Mouse (Mus musculus) urinary bladder, postnatal 4 days (tissue): ENCODE data around the gene Gm20388.

ENCODE experiments used
- DNase-seq, 2 experiments: peaks; one replicate each; pipeline ENCODE4 v3.0.0; 2021 to 2022; ENCODE audit warnings: low spot score in 2 of 2

The Gm20388 gene

DNA sequence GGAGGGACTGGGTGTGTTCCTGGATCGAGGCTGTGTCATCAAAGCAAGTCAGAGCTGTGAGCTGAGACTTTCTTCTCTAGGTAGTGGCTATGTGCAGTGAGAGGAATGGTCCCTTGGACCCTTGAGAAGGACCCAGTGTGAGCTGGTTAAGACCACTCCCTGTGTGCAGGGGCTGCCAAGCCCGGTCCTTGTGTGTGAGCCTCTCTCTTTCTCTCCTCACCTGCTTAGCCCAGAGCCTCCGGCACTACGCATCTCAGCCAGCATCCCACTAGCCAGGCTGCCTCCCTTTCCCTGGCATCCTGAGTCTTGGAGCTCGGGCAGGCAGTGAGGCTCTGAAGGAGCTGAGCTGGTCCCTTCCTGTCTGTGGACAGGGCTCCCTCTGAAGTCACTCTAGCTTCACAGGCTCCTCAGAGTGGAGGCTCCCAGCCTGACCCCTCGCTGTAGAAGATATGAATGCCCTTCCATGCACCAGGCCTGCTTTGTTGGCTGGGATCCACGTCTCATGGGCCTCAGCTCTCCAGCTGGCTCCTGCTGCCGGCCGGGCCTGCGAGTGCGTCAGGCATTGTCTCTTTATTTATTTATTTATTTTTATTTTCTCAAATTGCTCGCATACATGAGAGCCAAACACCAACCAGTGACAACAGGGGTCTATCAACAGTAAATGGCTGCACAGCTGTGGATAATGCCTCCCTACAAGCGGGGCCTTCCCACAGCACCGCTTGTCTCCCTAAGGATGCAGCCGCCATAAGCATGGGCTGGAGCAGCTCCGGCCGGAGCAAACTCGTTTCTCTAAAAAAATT lies 2882.9 kb downstream of the Gm20388 start:
- DNase-seq: peak in 1 of 2 experiments; percentile 53

DNA sequence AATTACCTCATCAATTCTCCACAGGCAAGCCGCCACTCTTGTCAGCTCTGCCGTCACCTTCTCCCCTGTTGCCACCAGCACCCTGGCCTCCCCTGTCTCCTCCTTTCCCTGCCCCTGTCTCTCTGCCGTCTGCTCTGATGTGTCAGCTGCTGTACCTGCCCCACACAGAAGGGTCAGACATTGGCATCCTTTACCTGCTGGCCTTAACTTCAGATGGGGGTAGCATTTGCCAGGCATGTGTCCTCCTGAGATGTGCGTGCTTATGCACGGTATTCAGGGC lies 2883.5 kb downstream of the Gm20388 start:
- DNase-seq: no peak

DNA sequence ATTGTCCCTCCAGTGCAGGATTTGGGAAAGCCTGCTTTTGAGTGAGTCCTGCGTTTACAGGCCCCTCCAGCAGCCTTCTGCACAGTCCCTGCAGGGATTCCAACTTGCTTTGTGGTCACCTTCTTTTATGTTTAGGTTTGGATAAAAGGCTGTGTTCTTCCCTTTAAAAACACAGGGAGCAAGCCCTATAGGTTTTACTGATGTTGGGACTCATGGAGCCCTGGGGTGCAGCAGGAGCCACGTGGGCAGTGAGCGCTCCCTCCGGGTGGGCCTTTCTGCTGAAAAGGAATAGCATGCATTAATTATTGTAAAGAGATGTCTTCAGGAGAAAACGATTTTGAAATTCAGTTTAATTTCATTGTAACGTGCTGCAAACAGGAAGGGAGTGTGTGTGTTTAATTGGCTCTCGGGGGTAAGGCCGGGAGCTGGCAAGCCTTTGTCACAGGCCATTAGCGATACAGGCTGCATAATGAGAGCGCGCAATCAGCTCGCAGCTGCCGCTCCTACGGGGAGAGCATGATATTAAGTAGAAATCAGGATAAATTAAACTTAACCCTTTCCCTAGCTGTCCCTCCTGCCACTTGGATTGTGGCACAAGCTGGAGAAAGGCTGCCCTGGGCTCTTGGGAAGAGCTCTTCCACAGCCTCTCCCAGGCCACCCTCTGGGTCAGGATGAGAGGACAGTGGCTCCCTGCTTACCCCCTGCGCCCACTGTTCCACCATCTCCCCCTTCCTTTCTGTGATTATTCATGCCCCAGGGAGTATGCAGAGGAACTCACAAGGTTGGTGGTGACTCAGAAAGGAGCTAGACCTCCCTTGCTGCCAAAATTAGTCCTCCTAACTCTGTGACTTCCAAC lies 2893.5 kb downstream of the Gm20388 start:
- DNase-seq: no peak

DNA sequence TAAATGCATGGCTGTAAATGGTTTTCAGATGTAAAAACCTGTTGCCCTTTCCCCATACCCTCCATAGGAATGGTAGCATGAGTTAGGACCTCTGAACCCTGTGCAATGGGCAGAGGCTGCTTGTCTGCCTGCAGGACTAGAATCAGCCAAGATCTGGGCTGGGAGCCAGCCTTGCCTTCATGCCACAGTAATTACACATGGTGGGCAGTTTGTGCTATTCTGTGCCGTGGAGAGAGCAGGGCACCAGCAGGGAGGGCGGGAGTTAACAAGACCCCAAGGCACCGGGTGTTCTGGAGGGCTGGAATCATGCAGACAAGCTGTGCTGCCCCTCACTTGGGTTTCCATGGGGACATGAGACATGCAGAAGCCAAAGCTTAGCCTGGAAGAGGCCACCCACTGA lies 2894.7 kb downstream of the Gm20388 start:
- no peak for DNase-seq

DNA sequence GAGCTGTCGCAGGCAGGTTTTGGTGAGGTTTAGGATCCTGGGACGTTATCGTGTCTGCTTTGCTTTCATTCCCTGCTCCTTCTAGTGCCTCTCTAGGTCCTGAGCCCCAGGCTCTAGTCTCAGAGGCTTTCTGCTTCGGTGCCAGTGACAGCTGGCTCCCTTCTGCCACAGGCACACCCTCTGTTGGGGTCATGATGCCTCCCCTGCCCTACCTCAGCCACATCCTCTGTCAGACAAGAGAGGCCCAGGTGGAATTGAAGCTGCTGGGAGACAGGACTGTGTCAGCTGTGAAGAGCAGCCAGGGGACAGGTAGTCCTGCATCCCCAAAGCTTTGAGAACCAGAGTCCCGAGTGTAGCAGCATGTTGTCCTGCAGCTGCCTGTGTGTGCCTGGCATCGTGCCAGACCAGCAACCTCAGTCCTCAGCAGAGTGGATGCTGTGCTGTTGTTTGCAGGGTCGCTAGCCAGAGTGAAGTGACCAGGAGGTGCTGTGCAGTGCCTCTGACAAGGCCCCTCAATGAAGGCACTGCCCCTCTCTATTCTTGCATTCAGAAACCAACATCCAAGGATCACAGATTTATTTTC lies 2896.4 kb downstream of the Gm20388 start:
- no peak for DNase-seq

DNA sequence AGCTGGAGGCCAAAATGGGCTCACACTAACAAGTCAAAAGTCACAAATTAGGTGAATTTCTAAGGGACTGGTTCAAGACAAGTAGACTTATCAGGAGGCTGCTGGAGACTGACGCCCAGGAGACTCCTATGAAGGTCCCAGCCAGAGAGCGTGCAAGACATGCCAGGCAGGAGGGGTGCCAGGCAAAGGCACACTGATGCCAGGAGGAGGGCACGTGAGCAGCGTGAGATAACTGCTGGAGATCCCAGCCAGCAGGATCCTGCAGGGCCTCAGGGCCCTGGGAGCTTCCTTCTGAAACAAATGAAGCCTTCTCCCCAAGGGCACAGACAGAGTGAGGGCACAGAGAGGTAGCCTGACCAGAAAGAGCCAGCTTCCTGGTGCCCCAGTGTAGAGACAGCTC lies 2897.3 kb downstream of the Gm20388 start:
- DNase-seq: no peak

DNA sequence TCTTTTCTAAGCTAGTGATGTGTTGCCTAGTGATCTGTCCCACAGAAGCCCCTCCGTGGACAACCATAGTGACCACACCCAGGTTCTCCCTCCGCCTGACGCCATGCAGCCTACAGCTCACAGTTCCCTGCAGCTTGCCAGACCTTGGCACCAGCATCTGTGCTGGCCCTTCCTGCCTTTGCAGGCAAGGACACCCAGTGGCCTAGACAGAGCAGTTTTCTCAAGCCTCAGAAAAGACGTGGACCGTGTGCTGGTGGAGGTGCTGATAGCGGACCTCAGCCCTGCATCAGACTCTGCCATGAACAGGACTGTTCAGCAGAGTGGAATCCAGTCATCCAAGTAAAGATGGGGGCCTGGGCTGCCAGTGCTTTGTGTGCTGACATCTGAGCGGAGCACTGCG lies 2899.7 kb downstream of the Gm20388 start:
- DNase-seq: no peak

DNA sequence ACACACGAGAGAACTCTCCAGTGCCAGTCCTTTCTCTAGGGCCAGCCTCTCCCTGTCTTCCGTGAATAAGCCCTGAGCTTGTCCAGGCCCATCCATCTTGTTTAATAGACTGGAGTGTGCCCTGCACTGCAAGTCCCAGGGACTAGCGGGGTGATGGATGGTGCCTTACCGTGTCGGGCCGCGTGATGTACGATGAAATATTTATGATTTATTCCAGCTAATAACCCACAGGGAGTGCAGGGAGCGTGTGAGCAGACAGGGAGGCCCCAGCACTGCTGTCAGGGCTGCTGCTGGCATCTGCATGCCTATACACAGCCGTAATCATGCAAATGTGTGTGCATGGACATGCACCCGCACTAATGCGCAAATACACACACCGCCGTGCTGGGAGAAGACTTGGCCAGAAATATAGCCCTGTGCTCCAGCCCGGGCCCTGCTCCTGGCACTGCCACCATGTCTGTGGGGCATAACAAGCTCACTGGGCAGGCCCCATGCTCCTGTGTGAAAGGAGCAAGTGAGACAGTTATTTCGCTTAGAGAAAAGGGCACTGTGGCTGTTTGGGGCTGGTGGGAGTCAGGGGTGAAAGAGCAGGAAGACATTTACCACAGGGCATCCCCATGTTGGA lies 2901.3 kb downstream of the Gm20388 start:
- DNase-seq: no peak

DNA sequence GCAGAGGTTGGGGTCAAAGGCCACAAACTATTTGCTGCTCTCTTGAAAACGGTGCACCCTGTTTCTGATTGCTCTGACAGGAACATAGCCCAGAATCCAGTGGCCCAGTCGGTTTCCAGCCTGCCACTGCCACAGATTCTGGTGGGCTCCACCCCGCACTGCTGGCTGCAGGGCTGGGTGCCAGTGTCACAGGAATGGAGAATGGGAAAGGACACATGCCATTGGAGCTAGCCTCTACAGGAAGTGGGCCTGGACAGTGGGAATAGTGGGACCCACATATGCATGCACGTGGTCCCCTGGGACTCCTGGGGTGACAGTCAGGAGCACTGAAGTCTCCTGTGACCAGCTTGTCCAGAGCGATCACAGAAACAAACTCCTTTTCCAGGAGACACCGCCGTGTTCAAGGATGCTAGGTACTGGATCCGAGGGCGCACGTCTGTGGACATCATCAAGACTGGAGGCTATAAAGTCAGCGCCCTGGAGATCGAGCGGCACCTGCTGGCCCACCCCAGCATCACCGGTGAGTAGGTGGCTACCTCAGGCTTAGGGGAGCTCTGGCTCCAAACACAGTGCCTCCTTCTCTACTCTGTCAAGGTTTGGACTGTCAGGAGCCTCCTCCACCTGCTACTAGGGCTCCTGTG lies 2902.1 kb downstream of the Gm20388 start:
- no peak for DNase-seq

DNA sequence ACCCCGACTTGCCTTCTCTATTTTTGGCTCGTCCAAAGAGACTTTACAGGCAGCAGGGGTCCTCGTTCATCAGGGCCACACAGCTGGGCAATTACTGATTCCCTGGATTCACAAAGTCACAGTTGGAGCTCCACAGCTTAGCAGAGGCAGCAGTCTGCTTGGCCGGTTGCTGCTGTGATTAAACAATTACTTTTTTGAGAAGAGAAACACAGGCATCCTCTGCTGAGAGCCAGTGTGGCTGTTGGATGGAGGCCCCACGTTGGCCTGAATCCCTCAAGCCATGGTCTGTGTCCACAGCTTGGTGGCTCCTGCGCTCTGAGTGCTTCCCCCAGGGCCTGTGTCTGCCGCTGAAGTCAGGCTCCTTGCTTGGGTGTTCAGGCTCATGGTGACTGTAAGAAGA lies 2904.0 kb downstream of the Gm20388 start:
- no peak for DNase-seq

DNA sequence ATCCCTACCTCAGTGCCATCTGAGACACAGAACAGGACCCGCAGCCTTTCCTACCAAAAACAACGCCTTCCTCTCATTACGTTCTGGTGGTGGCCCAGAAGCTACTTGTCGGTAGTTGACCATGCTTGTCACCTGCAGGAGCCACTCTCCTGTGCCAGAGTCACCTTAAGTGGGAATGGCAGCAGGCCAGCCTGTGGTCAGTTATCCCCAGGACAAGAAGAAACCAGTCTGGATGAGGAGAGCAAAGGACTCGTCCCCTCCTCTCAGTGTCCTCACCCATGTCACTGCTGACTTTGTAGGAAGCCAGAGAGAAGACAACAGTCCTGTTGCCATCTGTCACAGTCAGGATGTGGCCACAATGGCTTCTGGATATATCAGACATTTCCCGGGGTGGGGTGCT lies 2906.3 kb downstream of the Gm20388 start:
- no peak for DNase-seq

DNA sequence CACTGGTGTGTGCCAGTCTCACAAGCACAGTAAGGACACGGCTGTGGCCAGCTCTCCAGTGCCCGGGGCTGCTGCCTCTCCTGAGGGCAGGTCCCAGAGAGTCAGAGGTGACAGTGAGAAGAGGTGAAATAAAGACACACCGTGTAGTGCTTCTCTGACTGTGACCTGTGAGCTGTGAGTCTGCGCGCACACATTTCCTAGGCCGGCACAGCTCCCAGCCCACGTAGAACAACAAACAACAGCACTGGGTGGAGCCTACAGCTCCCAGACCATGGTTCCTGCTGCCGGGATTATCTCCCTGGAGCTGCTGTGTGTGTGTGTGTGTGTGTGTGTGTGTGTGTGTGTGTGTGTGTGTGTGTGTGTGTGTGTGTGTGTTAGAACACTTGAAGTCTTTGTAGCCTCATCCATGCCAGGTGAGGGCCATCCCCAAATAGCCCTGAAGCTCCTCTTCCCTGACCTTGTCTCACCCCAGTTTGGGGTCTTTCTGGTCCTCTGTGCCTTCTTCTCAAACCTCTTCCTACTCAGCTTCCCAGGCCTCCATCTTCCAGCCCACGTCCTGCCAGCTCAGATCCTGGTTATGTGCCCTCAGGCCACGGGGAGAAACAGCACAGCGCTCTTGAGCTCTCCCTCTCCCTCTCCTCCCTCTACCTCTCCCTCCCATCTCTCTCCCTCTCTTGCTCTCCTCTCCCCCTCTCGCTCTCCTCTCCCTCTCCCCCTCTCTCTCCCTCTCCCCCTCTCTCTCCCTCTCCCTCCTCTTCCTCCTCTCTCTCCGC lies 2907.3 kb downstream of the Gm20388 start:
- DNase-seq: no peak

DNA sequence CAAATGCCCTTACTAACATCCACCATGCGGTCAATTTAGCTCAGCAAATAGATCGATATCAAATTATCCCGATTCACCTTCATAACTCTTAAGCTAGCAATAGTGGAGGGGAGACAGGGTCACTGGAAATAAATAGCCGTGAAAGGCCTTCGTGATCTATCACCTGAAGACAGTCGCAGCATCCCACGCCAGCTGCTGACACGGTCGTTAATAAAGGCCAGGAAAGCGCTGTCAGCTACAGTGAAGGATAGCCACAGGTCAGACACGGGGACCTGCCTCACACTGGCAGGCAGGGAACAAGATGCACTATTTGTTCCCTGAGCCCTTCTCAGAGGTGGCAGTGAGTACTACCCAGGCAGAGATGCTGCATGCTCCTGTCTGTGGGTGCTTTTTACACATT lies 2909.1 kb downstream of the Gm20388 start:
- no peak for DNase-seq

DNA sequence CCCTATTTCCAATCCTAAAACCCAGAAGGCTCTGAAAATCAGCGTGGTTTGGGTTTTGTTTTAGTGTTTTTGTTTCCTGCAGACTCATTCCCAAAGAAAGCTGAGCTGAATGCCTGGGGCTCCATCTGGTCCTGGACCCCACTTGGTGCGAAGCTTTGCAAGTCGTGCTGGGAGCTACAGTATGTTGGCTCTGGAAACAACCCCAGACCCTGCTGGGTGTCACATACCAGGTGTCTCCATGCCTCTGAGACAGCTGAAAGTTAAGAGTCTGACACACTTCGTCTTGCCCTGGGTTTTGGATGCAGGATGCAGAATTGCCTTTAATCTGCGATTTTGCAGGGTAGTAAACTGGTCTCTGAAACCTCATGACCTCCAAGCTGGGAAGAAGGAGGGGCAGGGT lies 2913.9 kb downstream of the Gm20388 start:
- DNase-seq: no peak

DNA sequence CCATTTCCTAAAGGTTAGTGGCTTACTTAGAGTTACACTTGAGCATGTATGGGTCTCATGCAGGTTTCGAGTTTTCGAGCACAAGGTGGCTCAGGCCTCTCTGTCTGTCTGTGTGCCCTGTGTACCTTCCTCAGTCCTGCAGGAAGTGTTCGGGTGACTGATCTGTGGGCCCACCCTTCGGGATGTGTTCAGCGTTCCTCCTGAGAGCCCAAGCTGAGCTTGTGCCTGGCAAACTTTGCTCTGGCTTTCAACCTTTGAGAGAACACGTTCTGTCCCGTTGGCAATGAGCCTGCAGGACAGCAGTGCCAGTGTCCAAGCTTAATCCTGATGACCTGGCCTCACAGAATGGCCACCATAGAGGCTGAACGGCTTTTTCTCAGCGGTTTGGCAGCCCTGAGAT lies 2914.3 kb downstream of the Gm20388 start:
- no peak for DNase-seq

DNA sequence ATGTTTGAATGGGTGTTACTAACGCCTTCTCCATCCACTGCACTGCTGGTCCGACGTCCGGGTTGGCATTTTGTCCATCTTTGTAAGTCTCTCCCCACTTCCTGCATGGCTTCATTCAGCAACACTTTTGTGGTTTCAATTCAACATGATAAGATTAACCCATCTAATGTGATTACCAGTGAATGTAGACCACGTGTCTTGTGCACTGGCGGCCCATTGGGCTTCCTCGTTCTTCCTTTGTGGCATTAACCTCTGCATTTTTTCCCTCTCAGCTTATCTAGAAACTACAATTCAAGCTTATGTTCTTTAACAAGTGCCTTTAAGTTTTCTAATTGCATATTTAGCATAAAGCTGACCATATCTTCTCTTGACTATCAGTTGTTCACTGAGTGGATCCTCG lies 2914.8 kb downstream of the Gm20388 start:
- no peak for DNase-seq

DNA sequence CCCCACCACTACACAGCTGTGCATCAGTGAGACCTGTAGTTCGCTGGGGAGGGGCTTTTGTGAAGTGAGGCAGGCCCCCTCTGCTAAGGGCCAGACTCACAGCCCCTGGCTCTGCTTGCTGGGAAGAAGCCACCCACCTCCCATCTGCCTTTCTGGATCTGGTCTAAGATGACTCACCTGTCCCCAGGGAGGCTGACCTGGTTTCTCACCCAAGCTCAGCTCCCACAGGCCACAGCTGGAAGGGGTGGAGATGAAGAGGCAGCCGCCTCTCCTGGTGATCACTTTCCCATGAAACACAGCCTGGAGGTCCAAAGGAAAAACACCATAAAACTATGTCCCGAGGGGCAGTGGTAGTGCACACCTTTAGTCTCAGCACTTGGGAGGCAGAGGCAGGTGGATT lies 2918.8 kb downstream of the Gm20388 start:
- no peak for DNase-seq

DNA sequence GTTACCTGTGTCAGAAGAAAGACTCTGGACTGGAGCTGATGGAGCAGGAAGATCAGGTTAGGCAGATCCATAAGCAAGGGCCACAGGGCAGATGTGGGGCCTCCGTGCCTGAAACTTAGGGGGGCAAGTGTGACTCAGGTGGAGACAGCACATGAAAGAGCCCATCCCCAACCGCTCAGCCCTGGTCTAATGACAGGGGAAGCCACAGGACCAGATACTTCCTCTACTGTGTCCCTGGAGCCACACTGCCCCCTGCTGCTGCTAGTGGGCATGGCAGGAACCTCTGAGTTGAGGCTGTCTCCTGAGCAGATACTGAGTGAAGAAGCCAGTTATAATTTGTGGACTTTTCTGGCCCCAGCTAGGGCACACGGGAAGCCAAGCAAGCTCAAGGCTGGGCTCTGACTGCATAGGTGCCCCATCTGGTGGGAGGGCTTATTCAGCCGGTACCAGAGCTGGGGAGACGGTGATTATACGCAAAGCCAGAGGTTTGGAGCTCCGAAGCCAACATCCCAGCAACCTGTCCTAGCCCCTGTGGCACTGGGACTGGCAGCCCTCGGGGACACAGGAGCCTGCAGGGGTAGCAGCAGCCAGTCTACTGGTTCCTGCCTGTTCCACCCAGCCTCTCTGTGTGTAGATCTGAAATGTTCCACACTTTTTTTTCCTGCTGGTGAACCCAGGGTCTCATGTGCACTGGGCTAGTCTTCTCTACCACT lies 2919.9 kb downstream of the Gm20388 start:
- peak; percentile 81 to 91 for DNase-seq

DNA sequence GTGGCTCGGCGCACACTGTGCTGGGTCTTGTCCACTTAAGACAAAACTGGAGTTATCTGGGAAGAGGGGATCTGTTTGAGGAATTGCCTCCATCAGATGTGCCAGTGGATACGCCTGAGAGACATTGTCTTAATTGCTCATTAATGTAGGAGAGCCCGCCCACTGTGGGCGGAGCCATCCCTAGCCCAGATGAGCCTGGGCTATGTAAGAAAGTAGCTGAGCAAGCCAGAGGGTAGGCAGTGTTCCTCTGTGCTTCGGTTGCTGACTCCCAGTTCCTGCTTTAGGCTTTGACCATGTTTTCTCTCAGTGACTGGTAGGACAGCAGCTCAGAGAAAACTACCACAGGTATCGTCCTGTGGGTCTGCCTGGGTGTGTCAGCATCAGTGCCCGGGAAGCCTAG lies 2923.8 kb downstream of the Gm20388 start:
- DNase-seq: no peak

DNA sequence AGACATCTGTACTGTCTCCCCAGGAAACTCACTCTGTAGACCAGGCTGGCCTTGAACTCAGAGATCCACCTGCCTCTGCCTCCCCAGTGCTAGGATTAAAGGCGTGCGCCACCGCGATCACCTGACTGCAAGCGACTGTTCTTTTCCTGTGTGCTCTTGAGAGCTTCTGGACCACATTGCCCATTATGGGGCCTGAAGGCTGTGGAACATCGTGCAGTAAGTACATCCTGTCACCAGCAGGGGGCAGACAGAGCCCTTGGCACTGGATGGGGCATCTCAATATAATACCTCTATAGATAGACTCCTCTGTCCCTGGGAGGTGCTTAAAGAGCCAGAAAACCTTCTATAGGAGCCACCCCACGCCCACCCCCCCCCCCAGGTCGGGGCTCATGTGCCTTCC lies 2924.3 kb downstream of the Gm20388 start:
- peak in 1 of 2 experiments; percentile 77 for DNase-seq

DNA sequence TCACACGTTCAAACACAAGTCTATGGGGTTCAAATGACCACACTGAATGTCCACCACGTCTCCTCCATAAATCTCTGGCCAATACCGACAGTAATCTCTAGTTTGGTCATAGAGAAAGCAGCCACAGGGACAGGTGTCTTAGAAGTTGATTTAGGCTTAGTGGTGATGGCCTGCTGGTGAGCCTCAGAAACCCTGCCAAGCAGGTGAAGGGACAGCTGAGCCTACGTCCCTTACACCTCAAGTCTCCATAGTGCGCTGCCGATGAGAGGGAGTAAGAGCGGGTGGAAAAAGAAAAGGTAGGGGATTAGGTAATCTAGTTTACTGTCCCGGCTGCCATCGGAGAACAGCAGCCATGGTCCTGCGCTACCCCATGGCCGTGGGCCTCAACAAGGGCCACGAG lies 2925.6 kb downstream of the Gm20388 start:
- no peak for DNase-seq
